Mouse (Mus musculus) CH12.LX (cell line): Measurements from ENCODE around the gene Cx3cl1. TPM values are rescaled to one million over a fixed set of nuclear protein-coding genes. Genes with fewer than 3 reads are reported as not detected.

Source experiments
- DNase-seq: peaks from one replicate; pipeline ENCODE4 v3.0.0-alpha.2; 2013; ENCODE audit errors: extremely low read depth
- H3K27ac ChIP-seq: 2 replicates; pipeline ENCODE4 v1.5.1; 2012; ENCODE audit warnings: low read depth, mild to moderate bottlenecking, control low read depth, moderate library complexity; ENCODE audit not compliant: insufficient read depth
- H3K27me3 ChIP-seq: replicated peaks from 2 replicates; pipeline ENCODE3; 2012; ENCODE audit warnings: inconsistent platforms
- H3K36me3 ChIP-seq, 2 experiments: replicated peaks in 1 of 2; 2 replicates each; pipeline versions ENCODE3 to v1.6.1; 2012; ENCODE audit warnings: inconsistent platforms in 1 of 2, low read length in 1 of 2, mild to moderate bottlenecking in 1 of 2, mixed read lengths in 1 of 2, moderate library complexity in 1 of 2; ENCODE audit not compliant: control insufficient read depth in 1 of 2, insufficient read depth in 1 of 2
- H3K4me1 ChIP-seq, 2 experiments: 2 replicates each; pipeline ENCODE4 v1.6.1; 2012; ENCODE audit warnings: inconsistent platforms in 1 of 2, moderate library complexity in 1 of 2; ENCODE audit not compliant: insufficient read depth in 2 of 2, control insufficient read depth in 1 of 2
- H3K4me2 ChIP-seq: 2 replicates; pipeline ENCODE4 v1.6.1; 2012; ENCODE audit warnings: low read depth, mild to moderate bottlenecking, control low read depth; ENCODE audit not compliant: poor library complexity, insufficient read depth, severe bottlenecking
- H3K4me3 ChIP-seq, 3 experiments: fragments of 150-350 bp in 1 of 3; sonication (generic) in 1 of 3; replicated peaks in 1 of 3; 2 replicates each; pipeline versions ENCODE3 to v1.5.1; 2011 to 2012; ENCODE audit warnings: low read depth in 2 of 3, low read length in 2 of 3, mild to moderate bottlenecking in 2 of 3, moderate library complexity in 2 of 3, control low read depth in 1 of 3, improper control_type of control experiment in 1 of 3, inconsistent platforms in 1 of 3, mixed read lengths in 1 of 3; ENCODE audit not compliant: poor library complexity in 1 of 3
- H3K79me2 ChIP-seq: replicated peaks from 2 replicates; pipeline ENCODE4 v1.6.1; 2012; ENCODE audit warnings: mild to moderate bottlenecking, moderate library complexity; ENCODE audit not compliant: control insufficient read depth, poor library complexity, insufficient read depth, severe bottlenecking; ENCODE audit errors: extremely low read depth
- H3K9ac ChIP-seq: 2 replicates; pipeline ENCODE4 v1.6.1; 2012; ENCODE audit warnings: low read depth, mild to moderate bottlenecking, control low read depth, moderate library complexity; ENCODE audit not compliant: insufficient read depth
- H3K9me3 ChIP-seq: replicated peaks from 2 replicates; pipeline ENCODE3; 2012; ENCODE audit warnings: low read length, inconsistent platforms, mixed read lengths
- BHLHE40 ChIP-seq: IDR thresholded peaks from 2 replicates; pipeline ENCODE4 v1.6.1; 2011; ENCODE audit warnings: mild to moderate bottlenecking, low read depth, low read length, improper control_type of control experiment
- CHD1 ChIP-seq: IDR thresholded peaks from 2 replicates; pipeline ENCODE4 v1.6.1; 2012; ENCODE audit warnings: low read depth, low read length, improper control_type of control experiment, inconsistent platforms
- CHD2 ChIP-seq: IDR thresholded peaks from 2 replicates; pipeline ENCODE4 v1.6.1; 2011; ENCODE audit warnings: low read length, improper control_type of control experiment
- CTCF ChIP-seq, 2 experiments: IDR thresholded peaks in 1 of 2; conservative IDR thresholded peaks in 1 of 2; 2 replicates each; pipeline ENCODE4 v1.5.1; 2011 to 2012; ENCODE audit warnings: low read depth in 2 of 2, low read length in 2 of 2, improper control_type of control experiment in 1 of 2, inconsistent platforms in 1 of 2, mild to moderate bottlenecking in 1 of 2, moderate library complexity in 1 of 2
- ELF1 ChIP-seq: IDR thresholded peaks from 2 replicates; pipeline ENCODE4 v1.6.1; 2014; ENCODE audit warnings: low read depth, mild to moderate bottlenecking, inconsistent platforms, low read length, improper control_type of control experiment
- EP300 ChIP-seq: IDR thresholded peaks from 2 replicates; pipeline ENCODE4 v1.6.1; 2011; ENCODE audit warnings: low read length, improper control_type of control experiment
- ETS1 ChIP-seq: conservative IDR thresholded peaks from 2 replicates; pipeline ENCODE4 v1.6.1; 2012; ENCODE audit warnings: low read depth, mild to moderate bottlenecking, inconsistent platforms, low read length, improper control_type of control experiment, moderate library complexity
- GABPA ChIP-seq: IDR thresholded peaks from 2 replicates; pipeline ENCODE4 v1.6.1; 2012; ENCODE audit warnings: low read depth, low read length, improper control_type of control experiment, inconsistent platforms; ENCODE audit not compliant: insufficient replicate concordance
- JUND ChIP-seq: conservative IDR thresholded peaks from 2 replicates; pipeline ENCODE4 v1.6.1; 2011; ENCODE audit warnings: low read depth, low read length, improper control_type of control experiment
- MAX ChIP-seq: IDR thresholded peaks from 2 replicates; pipeline ENCODE4 v1.6.1; 2011; ENCODE audit warnings: low read length, improper control_type of control experiment
- MAZ ChIP-seq: IDR thresholded peaks from 2 replicates; pipeline ENCODE4 v1.6.1; 2012; ENCODE audit warnings: low read depth, mild to moderate bottlenecking, inconsistent platforms, low read length, improper control_type of control experiment, moderate library complexity
- MEF2A ChIP-seq: IDR thresholded peaks from 2 replicates; pipeline ENCODE4 v1.6.1; 2014; ENCODE audit warnings: low read depth, mild to moderate bottlenecking, inconsistent platforms, low read length, improper control_type of control experiment, borderline replicate concordance
- POLR2AphosphoS2 ChIP-seq: IDR thresholded peaks from 2 replicates; pipeline ENCODE4 v1.6.1; 2011; ENCODE audit warnings: low read depth, low read length, improper control_type of control experiment
- SMC3 ChIP-seq: IDR thresholded peaks from 2 replicates; pipeline ENCODE4 v1.6.1; 2011; ENCODE audit warnings: low read depth, low read length, improper control_type of control experiment
- TBP ChIP-seq: conservative IDR thresholded peaks from 2 replicates; pipeline ENCODE4 v1.6.1; 2011; ENCODE audit warnings: low read depth, low read length, improper control_type of control experiment
- UBTF ChIP-seq: IDR thresholded peaks from 2 replicates; pipeline ENCODE4 v1.6.1; 2012; ENCODE audit warnings: low read depth, mild to moderate bottlenecking, inconsistent platforms, low read length, improper control_type of control experiment, moderate library complexity
- USF1 ChIP-seq: IDR thresholded peaks from 2 replicates; pipeline ENCODE4 v1.6.1; 2014; ENCODE audit warnings: low read depth, mild to moderate bottlenecking, inconsistent platforms, low read length, improper control_type of control experiment
- ZMIZ1 ChIP-seq: IDR thresholded peaks from 2 replicates; pipeline ENCODE4 v1.6.1; 2012; ENCODE audit warnings: low read depth, mild to moderate bottlenecking, inconsistent platforms, low read length, improper control_type of control experiment
- dilution Hi-C: fragments of 300-500 bp; cut with MboI; formaldehyde crosslinking; loops from 2 replicates; pipeline ENCODE4 v1.14.3; 2020; ENCODE audit warnings: low sequenced_read_pairs; ENCODE audit not compliant: extremely low pct_unique_long_range_greater_than_20kb, extremely low pct_ligation_motif_present
- in situ Hi-C: fragments of 300-500 bp; cut with MboI; formaldehyde crosslinking; loops from 3 replicates; pipeline ENCODE4 v1.14.3; 2019; ENCODE audit warnings: low sequenced_read_pairs, low pct_ligation_motif_present, low pct_unique_long_range_greater_than_20kb, mixed read lengths
- polyA plus RNA-seq: library from polyadenylated mRNA; unstranded; fragments of >175 nt; gene quantifications from 2 replicates; pipeline ENCODE4 v1.2.1, GENCODE M21; 2012; ENCODE audit warnings: low read depth; ENCODE audit not compliant: insufficient read length
- total RNA-seq, 2 experiments: library from RNA; depleted of rRNA; stranded (reverse); fragments of 300-350 nt in 1 of 2; fragments of >200 nt in 1 of 2; gene quantifications; 2 replicates each; pipeline ENCODE4 v1.2.3; 2012 to 2014

Gene Cx3cl1
- total and polyA plus RNA-seq, 3 experiments = 0.19 to 4.2 (median 3.7) TPM

GRCm38 (mm10) chr8:94754486-94754885 is 17.3 kb upstream of the Cx3cl1 start:
- DNase-seq = no peak
- dilution Hi-C loops = no loop called here
- no peaks in the 10 kb centered on the region for H3K79me2 ChIP-seq
- H3K36me3 ChIP-seq = peaks cover 39 to 74% of the 10 kb centered on the region in 2 experiments
- H3K4me1 ChIP-seq = peaks cover 3 to 22% of the 10 kb centered on the region in 2 experiments; a peak in 3 of 4 replicates
- H3K27me3 ChIP-seq = no peaks in the 10 kb centered on the region
- in situ Hi-C loops = no loop called here
- H3K9ac ChIP-seq = no peak overlapping the region
- H3K27ac ChIP-seq = no peak overlapping the region
- H3K9me3 ChIP-seq = peaks cover 16% of the 10 kb centered on the region
- H3K4me2 ChIP-seq = no peak overlapping the region
- TF ChIP-seq MAX = no peak
- TF ChIP-seq BHLHE40 = no peak
- TF ChIP-seq CTCF (conservative IDR thresholded peaks at IDR 0.05 in 1 of 2, IDR thresholded peaks at IDR 0.05 in 1 of 2; ENCODE audit: low read depth in 2 of 2, low read length in 2 of 2) = no peak
- TF ChIP-seq UBTF = no peak
- TF ChIP-seq SMC3 = no peak
- no peak for TF ChIP-seq MEF2A
- TF ChIP-seq JUND = no peak
- no peak for TF ChIP-seq ZMIZ1
- no peak for TF ChIP-seq USF1
- no peak for TF ChIP-seq ELF1
- TF ChIP-seq ETS1 = no peak
- no peak overlapping the region for H3K4me3 ChIP-seq

GRCm38 (mm10) chr8:94767035-94767434 is 4.8 kb upstream of the Cx3cl1 start:
- H3K36me3 ChIP-seq = peaks cover 0 to 19% of the 10 kb centered on the region in 2 experiments
- TF ChIP-seq TBP = no peak
- TF ChIP-seq CHD1 = no peak
- TF ChIP-seq POLR2AphosphoS2 = no peak
- no peak for TF ChIP-seq GABPA
- TF ChIP-seq MAZ = no peak
- no peak for TF ChIP-seq EP300
- no peak for TF ChIP-seq CHD2
- TF ChIP-seq MEF2A = no peak
- no peak overlapping the region for H3K9ac ChIP-seq
- dilution Hi-C loops (no loop called here), in situ Hi-C loops (no loop called here)
- no peak overlapping the region for H3K4me3 ChIP-seq
- H3K4me1 ChIP-seq = peaks cover 12 to 32% of the 10 kb centered on the region in 2 experiments
- H3K9me3 ChIP-seq = peaks cover 6% of the 10 kb centered on the region
- DNase-seq = no peak
- no peak overlapping the region for H3K4me2 ChIP-seq
- H3K27ac ChIP-seq = no peak overlapping the region
- H3K79me2 ChIP-seq = no peaks in the 10 kb centered on the region
- H3K27me3 ChIP-seq = no peaks in the 10 kb centered on the region
